Comparison of ENCODE assay signal across 13 mouse cellular contexts in genomic region chr1:181861181-181861902, GRCm38 (mm10). TPM values are rescaled to one million over a fixed set of nuclear protein-coding genes. Genes with fewer than 3 reads are reported as not detected.
DNase-seq lines count a peak whose midpoint lies in the region; ATAC-seq and TF ChIP-seq lines count a peak whose summit lies in the region.
"Had no signal": no experiment of that assay in that cellular context is flagged by ENCODE, and none has a peak within 500 bp of the region (broad histone marks: within the 10 kb centered on the region; RNA-seq: fewer than 3 reads in every experiment).

No protein-coding gene starts in this region.

- no peaks in the 10 kb centered on the region for H3K36me3 ChIP-seq in liver, embryonic 11.5 days (ENCODE audit: control insufficient read depth, insufficient read depth, low read length)
- H3K36me3 ChIP-seq in stomach, postnatal 0 days (ENCODE audit: control insufficient read depth, insufficient read depth, low read length): no peaks in the 10 kb centered on the region
- H3K36me3 ChIP-seq: forebrain, embryonic 12.5 days; hindbrain, embryonic 15.5 days; midbrain, embryonic 10.5 days; neural tube, embryonic 12.5 days; stomach, embryonic 15.5 days had no signal

- no peak for TF ChIP-seq EP300 in stomach, postnatal 0 days (optimal IDR thresholded peaks at IDR 0.05)

- H3K4me1 ChIP-seq in liver, embryonic 11.5 days (replicated peaks; ENCODE audit: control insufficient read depth, insufficient read depth, low read length): peaks cover 25% of the 10 kb centered on the region
- H3K4me1 ChIP-seq in stomach, postnatal 0 days (replicated peaks; ENCODE audit: control insufficient read depth, insufficient read depth): 0 out of 2 replicates have a peak, but pooled peaks cover 3% of the 10 kb centered on the region
- H3K4me1 ChIP-seq: hindbrain, embryonic 15.5 days; neural tube, embryonic 12.5 days had no signal

- TF ChIP-seq CTCF in stomach, postnatal 0 days (IDR thresholded peaks at IDR 0.05; ENCODE audit: low read depth): no peak

- H3K27ac ChIP-seq in liver, embryonic 11.5 days (ENCODE audit: low read depth, low read length): peak overlapping the region; percentile 6; the same call in 1 of the 2 replicates
- peak overlapping the region; percentile 35; the same call in 1 of the 2 replicates for H3K27ac ChIP-seq in stomach, postnatal 0 days (replicated peaks)
- H3K27ac ChIP-seq: forebrain, embryonic 12.5 days; hindbrain, embryonic 15.5 days; midbrain, embryonic 10.5 days; neural tube, embryonic 12.5 days had no signal

- peak; percentile 64 for DNase-seq in heart, adult 11 months
- DNase-seq in heart, postnatal 4 days: no peak
- DNase-seq in thymus, postnatal 0 days (ENCODE audit: low spot score): peak; percentile 28
- DNase-seq in thymus, postnatal 10 days (ENCODE audit: low spot score in 2 of 2): no peak
- DNase-seq in liver, embryonic 11.5 days (ENCODE audit: low spot score): no peak
- DNase-seq in stomach, postnatal 0 days (ENCODE audit: low spot score): no peak
- no peak for DNase-seq in adrenal gland, adult (ENCODE audit: inconsistent age in 2 of 2, low spot score in 1 of 2)

- H3K4me2 ChIP-seq in liver, embryonic 11.5 days: no peak overlapping the region; the same call in 1 of the 2 replicates
- no peak overlapping the region for H3K4me2 ChIP-seq in stomach, postnatal 0 days (replicated peaks; ENCODE audit: low read depth)
- H3K4me2 ChIP-seq: forebrain, embryonic 12.5 days; hindbrain, embryonic 15.5 days; neural tube, embryonic 12.5 days; stomach, embryonic 15.5 days had no signal

- no peak overlapping the region for H3K4me3 ChIP-seq in liver, embryonic 11.5 days (ENCODE audit: low read depth, low read length)
- no peak overlapping the region for H3K4me3 ChIP-seq in stomach, postnatal 0 days (ENCODE audit: low read depth, low read length)
- H3K4me3 ChIP-seq: forebrain, embryonic 12.5 days; hindbrain, embryonic 15.5 days; midbrain, embryonic 10.5 days; neural tube, embryonic 12.5 days; stomach, embryonic 15.5 days had no signal

- ATAC-seq in liver, embryonic 11.5 days (replicated peaks; ENCODE audit: low FRiP score): peak; percentile 74
- ATAC-seq in stomach, postnatal 0 days (ENCODE audit: low FRiP score, low TSS enrichment): no peak
- ATAC-seq in erythroblast, adult 5-6 weeks (replicated peaks; ENCODE audit: low FRiP score, poor library complexity, severe bottlenecking): no peak

- H3K27me3 ChIP-seq in liver, embryonic 11.5 days (replicated peaks; ENCODE audit: control insufficient read depth, insufficient read depth, low read length): no peaks in the 10 kb centered on the region
- H3K27me3 ChIP-seq in stomach, postnatal 0 days (ENCODE audit: control insufficient read depth, insufficient read depth, low read length): no peaks in the 10 kb centered on the region
- H3K27me3 ChIP-seq: forebrain, embryonic 12.5 days; hindbrain, embryonic 15.5 days; neural tube, embryonic 12.5 days; stomach, embryonic 15.5 days had no signal

- no peaks in the 10 kb centered on the region for H3K9me3 ChIP-seq in liver, embryonic 11.5 days (ENCODE audit: control insufficient read depth, low read length)
- H3K9me3 ChIP-seq in stomach, postnatal 0 days (ENCODE audit: control insufficient read depth, low read length): no peaks in the 10 kb centered on the region
- H3K9me3 ChIP-seq: forebrain, embryonic 12.5 days; hindbrain, embryonic 15.5 days; midbrain, embryonic 10.5 days; neural tube, embryonic 12.5 days; stomach, embryonic 15.5 days had no signal

- H3K9ac ChIP-seq in liver, embryonic 11.5 days (ENCODE audit: low read depth, low read length): no peak overlapping the region
- no peak overlapping the region for H3K9ac ChIP-seq in stomach, postnatal 0 days (ENCODE audit: low read length)
- H3K9ac ChIP-seq: forebrain, embryonic 12.5 days; hindbrain, embryonic 15.5 days; neural tube, embryonic 12.5 days; stomach, embryonic 15.5 days had no signal

- WGBS in liver, embryonic 11.5 days: 41% methylated on average over 2 of the region's 2 CpGs
- 78% methylated on average over 2 of the region's 2 CpGs for WGBS in stomach, postnatal 0 days

RNA-seq across cellular contexts. Expression of gene Lbr, which starts 18.5 kb away (rescaled TPM):
- 10 to 100 TPM; 46.0 to 47.7 TPM for total RNA-seq in heart, postnatal 4 days (2021)
- 352 and 361 TPM in 2 replicates for polyA plus RNA-seq in thymus, postnatal 0 days (2015; fragmentation: Nextera tagmentation; extraction: Ambion mirVana)
- 229 and 276 TPM in 2 replicates for polyA plus RNA-seq in liver, embryonic 11.5 days (2014; fragmentation: Nextera tagmentation; extraction: Ambion mirVana)
- polyA plus RNA-seq in stomach, postnatal 0 days (2015; fragmentation: Nextera tagmentation; extraction: Ambion mirVana): 46.8 and 49.8 TPM in 2 replicates
- 197 and 222 TPM in 2 replicates for total RNA-seq in erythroblast, adult 5-6 weeks (2015; ENCODE audit: low replicate concordance)
- total RNA-seq in erythroblast, adult 5-6 weeks (2017; ENCODE audit: low replicate concordance): 204 and 248 TPM in 2 replicates

Comparison
In these comparisons a context has a peak if more than half of its experiments do, and no peak if none do; other contexts are left out.
1. DNase-seq: peak in heart, adult 11 months (single experiment) and thymus, postnatal 0 days (single experiment); none in heart, postnatal 4 days (single experiment), thymus, postnatal 10 days (0 of 2), liver, embryonic 11.5 days (single experiment), stomach, postnatal 0 days (single experiment) and adrenal gland, adult (0 of 2).